Comparison of ENCODE assay signal across 8 mouse cellular contexts in the genomic region with DNA sequence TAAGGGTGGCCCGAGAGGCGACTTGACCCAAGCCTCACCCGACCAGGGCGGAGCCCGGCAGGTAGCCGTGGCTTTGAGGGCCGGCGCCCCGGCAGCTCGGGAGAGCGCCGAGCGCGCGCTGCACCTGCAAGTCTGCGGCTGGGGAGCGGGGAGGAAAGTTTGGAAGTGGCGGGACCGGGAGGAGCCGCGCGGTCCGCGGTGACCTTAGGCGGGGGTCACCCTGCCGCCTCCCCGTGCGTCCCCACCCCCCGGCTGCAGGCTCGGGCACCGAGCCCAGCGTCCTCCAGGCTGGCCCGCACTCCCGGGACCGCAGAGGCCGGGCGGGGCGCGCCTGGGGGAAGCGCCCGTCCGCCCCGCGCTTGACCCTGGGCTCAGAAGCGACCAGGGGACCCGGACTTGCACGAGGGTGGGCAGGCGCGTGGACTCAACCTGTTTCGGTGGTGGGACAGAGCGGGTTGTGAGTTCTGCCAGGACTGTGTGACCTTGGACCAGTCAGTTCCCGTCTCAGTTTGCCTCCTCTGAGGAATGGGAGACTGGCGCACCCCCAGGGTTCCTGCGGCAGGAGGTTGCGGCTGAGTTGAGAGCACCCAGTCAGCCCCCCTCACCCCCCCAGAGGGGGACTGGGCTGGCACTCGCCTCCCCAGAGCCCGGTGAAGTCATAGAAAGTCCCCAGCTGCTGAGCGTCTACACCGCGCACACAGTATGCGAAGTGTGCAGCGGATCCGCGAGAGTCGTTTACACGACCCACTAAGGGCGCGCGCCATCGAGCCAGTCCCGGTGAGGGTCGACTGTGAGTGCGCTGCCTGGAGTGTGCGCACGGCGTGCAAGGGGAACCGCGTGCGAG. TPM values are rescaled to one million over a fixed set of nuclear protein-coding genes. Genes with fewer than 3 reads are reported as not detected.
DNase-seq lines count a peak whose midpoint lies in the region; ATAC-seq and TF ChIP-seq lines count a peak whose summit lies in the region.

No protein-coding gene starts in this region.

- peak overlapping the region; percentile 99 for H3K4me2 ChIP-seq in heart, embryonic 14.5 days (ENCODE audit: low read length)

- H3K36me3 ChIP-seq in heart, embryonic 14.5 days (ENCODE audit: control insufficient read depth, insufficient read depth, low read length), result no peaks in the 10 kb centered on the region
- no peaks in the 10 kb centered on the region for H3K36me3 ChIP-seq in limb, embryonic 10.5 days

- no peak; the same call in 1 of the 2 replicates for TF ChIP-seq POLR2A in bone marrow, adult 2 months (IDR thresholded peaks at IDR 0.05; ENCODE audit: borderline replicate concordance, control insufficient read depth, low read depth, low read length)

- no peak overlapping the region for H3K27ac ChIP-seq in bone marrow, adult 2 months (ENCODE audit: control insufficient read depth, insufficient read depth, low read depth, low read length, poor library complexity)
- no peak overlapping the region for H3K27ac ChIP-seq in heart, embryonic 14.5 days (replicated peaks in 1 of 2; ENCODE audit: control insufficient read depth in 1 of 2, insufficient read depth in 1 of 2, low read depth in 2 of 2, low read length in 2 of 2)
- peak overlapping the region; percentile 61 for H3K27ac ChIP-seq in limb, embryonic 10.5 days

- H3K27me3 ChIP-seq in heart, embryonic 14.5 days (ENCODE audit: control insufficient read depth, insufficient read depth, low read length), result peaks cover 51% of the 10 kb centered on the region
- peaks cover 74% of the 10 kb centered on the region for H3K27me3 ChIP-seq in limb, embryonic 10.5 days (ENCODE audit: low read depth, poor library complexity, severe bottlenecking)

- 2% methylated on average over 79 of the region's 79 CpGs for WGBS in bone marrow, adult 2 months
- WGBS in heart, embryonic 14.5 days, result 2% methylated on average over 66 of the region's 79 CpGs
- 2% methylated on average over 79 of the region's 79 CpGs for WGBS in limb, embryonic 10.5 days

- no peaks in the 10 kb centered on the region for H3K9me3 ChIP-seq in heart, embryonic 14.5 days (ENCODE audit: control insufficient read depth, low read length)
- H3K9me3 ChIP-seq in limb, embryonic 10.5 days (replicated peaks), result no peaks in the 10 kb centered on the region

- no peak for ATAC-seq in heart, embryonic 14.5 days (ENCODE audit: insufficient number of reproducible peaks, insufficient read depth, low FRiP score, low read depth)

- no peak for TF ChIP-seq CTCF in bone marrow, adult 2 months (IDR thresholded peaks at IDR 0.05; ENCODE audit: control insufficient read depth, insufficient read depth, low read length)

- H3K4me3 ChIP-seq in bone marrow, adult 2 months (replicated peaks; ENCODE audit: control insufficient read depth, low read depth, low read length), result peak overlapping the region; percentile 59
- peak overlapping the region; percentile 53 to 76 for H3K4me3 ChIP-seq in heart, embryonic 14.5 days (ENCODE audit: control insufficient read depth in 1 of 2, insufficient read depth in 1 of 2, low read depth in 1 of 2, low read length in 2 of 2)
- peak overlapping the region; percentile 68 for H3K4me3 ChIP-seq in limb, embryonic 10.5 days

- H3K4me1 ChIP-seq in bone marrow, adult 2 months (ENCODE audit: control insufficient read depth, insufficient read depth, low read length), result peaks cover 3% of the 10 kb centered on the region
- peaks cover 16 to 39% of the 10 kb centered on the region in 2 experiments for H3K4me1 ChIP-seq in heart, embryonic 14.5 days (ENCODE audit: control insufficient read depth in 2 of 2, insufficient read depth in 2 of 2, low read length in 2 of 2)
- H3K4me1 ChIP-seq in limb, embryonic 10.5 days, result peaks cover 43% of the 10 kb centered on the region

- H3K9ac ChIP-seq in heart, embryonic 14.5 days (ENCODE audit: low read length), result peak overlapping the region; percentile 72

- DNase-seq in heart, adult 11 months, result peak; percentile 96
- DNase-seq in heart, adult 8-10 months (ENCODE audit: low spot score), result no peak
- DNase-seq in limb, embryonic 10.5 days (ENCODE audit: low spot score), result peak; percentile 39
- DNase-seq in naive thymus-derived CD4-positive, alpha-beta T cell, adult 2 months (ENCODE audit: low read depth), result peak; percentile 66
- no peak for DNase-seq in left cerebral cortex, adult 18-20 months (ENCODE audit: low spot score in 2 of 2)
- no peak for DNase-seq in layer of hippocampus, postnatal 25 days (ENCODE audit: extremely low spot score in 1 of 2, low spot score in 1 of 2)

RNA-seq across cellular contexts. Expression of gene Tesc, which starts 0.9 kb away (rescaled TPM):
- 100 to 1,000 TPM; 204 to 264 (median 228) TPM for total RNA-seq in heart, adult 8-10 months (2022)
- 18.3 and 21.8 TPM in 2 replicates for polyA plus RNA-seq in bone marrow, adult 2 months (2011; ENCODE audit: insufficient read depth, insufficient read length, low replicate concordance, missing spikeins)
- 14.5 and 16.3 TPM in 2 replicates for polyA plus RNA-seq in heart, embryonic 14.5 days (2014; fragmentation: Nextera tagmentation; extraction: Ambion mirVana)
- polyA plus RNA-seq in limb, embryonic 10.5 days (2016; fragmentation: Nextera tagmentation; extraction: Ambion mirVana), result 0.14 and 0.48 TPM in 2 replicates
- total RNA-seq in left cerebral cortex, adult 18-20 months (2021), result 10 to 100 TPM; 88.5 to 90.3 TPM
- total RNA-seq in layer of hippocampus, postnatal 25 days (2021), result 100 to 1,000 TPM in 1 of 2 experiments, 10 to 100 TPM in 1; 80.0 to 100 TPM

RNA-seq across cellular contexts. Expression of gene Fbxo21, which starts 51.9 kb away (rescaled TPM):
- 10 to 100 TPM; 29.2 to 43.0 (median 35.2) TPM for total RNA-seq in heart, adult 8-10 months (2022)
- polyA plus RNA-seq in bone marrow, adult 2 months (2011; ENCODE audit: insufficient read depth, insufficient read length, low replicate concordance, missing spikeins), result 2.2 and 5.8 TPM in 2 replicates
- 53.8 and 54.0 TPM in 2 replicates for polyA plus RNA-seq in heart, embryonic 14.5 days (2014; fragmentation: Nextera tagmentation; extraction: Ambion mirVana)
- 86.1 and 93.4 TPM in 2 replicates for polyA plus RNA-seq in limb, embryonic 10.5 days (2016; fragmentation: Nextera tagmentation; extraction: Ambion mirVana)
- total RNA-seq in left cerebral cortex, adult 18-20 months (2021), result 100 to 1,000 TPM; 127 to 128 TPM
- 100 to 1,000 TPM; 128 to 150 TPM for total RNA-seq in layer of hippocampus, postnatal 25 days (2021)

Comparison
In these comparisons a context has a peak if more than half of its experiments do, and no peak if none do; other contexts are left out.
1. DNase-seq: peak in heart, adult 11 months (single experiment), limb, embryonic 10.5 days (single experiment) and naive thymus-derived CD4-positive, alpha-beta T cell, adult 2 months (single experiment); none in heart, adult 8-10 months (single experiment), left cerebral cortex, adult 18-20 months (0 of 2) and layer of hippocampus, postnatal 25 days (0 of 2).
2. Peak in every context shown above with its lines, with median percentiles within 50 percentile points of each other: H3K4me3 ChIP-seq.